Mouse (Mus musculus): ENCODE data around the gene Gm14327. TPM values are rescaled to one million over a fixed set of nuclear protein-coding genes. Genes with fewer than 3 reads are reported as not detected.

Gene Gm14327
- 0.13 and 0.41 TPM in 2 replicates for polyA plus RNA-seq (2012; rRNA removed)

DNA sequence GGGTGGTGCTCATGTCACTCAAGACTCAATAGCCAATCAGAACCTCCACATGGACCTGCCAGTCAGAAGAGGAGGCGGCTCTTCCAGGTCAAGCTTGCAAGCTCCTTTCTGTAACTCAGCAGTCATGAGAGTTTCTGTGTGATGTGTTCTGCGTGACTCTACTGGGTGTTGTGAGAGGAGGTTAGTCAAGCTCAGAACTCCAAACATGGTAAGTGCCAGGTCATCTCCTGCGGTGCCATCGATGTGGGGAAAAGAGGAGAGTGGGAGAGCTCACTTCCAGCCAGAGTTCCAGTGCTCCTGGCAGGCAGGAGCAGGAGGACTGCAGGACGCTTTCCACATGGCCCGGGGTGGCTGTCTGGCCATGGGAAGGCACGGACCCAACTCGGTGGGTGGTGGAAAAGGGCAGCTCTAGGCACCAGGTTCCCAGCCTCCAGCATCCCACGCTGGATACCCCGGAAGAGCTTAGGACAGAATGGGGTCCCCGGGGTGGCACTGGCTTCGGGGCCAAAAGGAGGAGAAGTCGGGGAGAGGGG is at the start of gene Gm14327:
TSS of gene Gm14327 (plus strand) at position 51 of the 533 bp plus-strand sequence.

DNA sequence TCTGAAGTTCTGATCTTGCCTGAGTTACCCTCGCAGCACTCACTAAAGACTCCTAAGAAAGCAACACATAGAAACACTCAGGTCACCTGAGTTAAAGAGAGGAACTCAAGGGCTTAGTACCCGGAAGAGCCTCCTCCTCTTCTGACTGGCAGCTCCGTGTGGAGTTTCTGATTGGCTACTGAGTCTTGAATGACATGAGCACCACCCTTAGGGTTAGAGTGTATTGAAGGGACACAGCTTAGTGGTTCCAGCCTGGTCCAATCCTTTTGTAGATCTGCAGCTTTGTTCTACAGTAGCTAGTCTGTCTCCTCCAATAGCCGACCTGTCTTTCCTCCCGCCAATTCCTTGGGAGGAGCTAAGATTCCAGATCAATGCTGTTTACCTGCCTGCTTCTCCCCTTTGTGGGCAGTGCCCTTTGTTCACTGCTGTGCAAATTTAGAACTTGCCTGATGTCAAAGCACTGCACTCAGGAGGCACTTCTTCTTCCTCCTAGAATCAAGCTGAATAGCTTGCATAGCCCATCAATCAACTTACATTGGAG is 28.7 kb downstream of the Gm14327 start, which contains the start of gene Zfp972:
TSS of gene Zfp972 (minus strand) at position 51 of the 541 bp plus-strand sequence.

Other genes starting within 250 kb of the Gm14327 start
- 0.51 TPM in 1 of 2 replicates, not detected in the other for gene Gm14322, start 137.8 kb upstream of the Gm14327 start, polyA plus RNA-seq (2012; rRNA removed)
- 2.1 and 5.6 TPM in 2 replicates for gene Gm14325, start 56.8 kb upstream of the Gm14327 start, polyA plus RNA-seq (2012; rRNA removed)
- gene Zfp972, start 28.5 kb downstream of the Gm14327 start, polyA plus RNA-seq (2012; rRNA removed) = 0.66 TPM in 1 of 2 replicates, not detected in the other
- 1.7 and 1.9 TPM in 2 replicates for gene Gm14326, start 60.2 kb downstream of the Gm14327 start, polyA plus RNA-seq (2012; rRNA removed)
- gene Zfp971, start 126.2 kb downstream of the Gm14327 start, polyA plus RNA-seq (2012; rRNA removed) = 0.69 and 0.87 TPM in 2 replicates
- 0.86 and 0.88 TPM in 2 replicates for gene Zfp931, start 181.4 kb downstream of the Gm14327 start, polyA plus RNA-seq (2012; rRNA removed)
- 0.38 and 0.59 TPM in 2 replicates for gene Phactr3, start 221.9 kb downstream of the Gm14327 start, polyA plus RNA-seq (2012; rRNA removed)

Data from ovary, adult 2 months (tissue).